Mouse (Mus musculus): ENCODE results near the gene Tas2r138. TPM values are rescaled to one million over a fixed set of nuclear protein-coding genes. Genes with fewer than 3 reads are reported as not detected.

Tas2r138 gene
- not detected for polyA plus RNA-seq (2014; fragmentation: Illumina TruSeq; extraction: RNeasy Lipid Tissue Mini Kit (QIAGEN cat#74804); ENCODE audit: low read depth, low replicate concordance)

DNA sequence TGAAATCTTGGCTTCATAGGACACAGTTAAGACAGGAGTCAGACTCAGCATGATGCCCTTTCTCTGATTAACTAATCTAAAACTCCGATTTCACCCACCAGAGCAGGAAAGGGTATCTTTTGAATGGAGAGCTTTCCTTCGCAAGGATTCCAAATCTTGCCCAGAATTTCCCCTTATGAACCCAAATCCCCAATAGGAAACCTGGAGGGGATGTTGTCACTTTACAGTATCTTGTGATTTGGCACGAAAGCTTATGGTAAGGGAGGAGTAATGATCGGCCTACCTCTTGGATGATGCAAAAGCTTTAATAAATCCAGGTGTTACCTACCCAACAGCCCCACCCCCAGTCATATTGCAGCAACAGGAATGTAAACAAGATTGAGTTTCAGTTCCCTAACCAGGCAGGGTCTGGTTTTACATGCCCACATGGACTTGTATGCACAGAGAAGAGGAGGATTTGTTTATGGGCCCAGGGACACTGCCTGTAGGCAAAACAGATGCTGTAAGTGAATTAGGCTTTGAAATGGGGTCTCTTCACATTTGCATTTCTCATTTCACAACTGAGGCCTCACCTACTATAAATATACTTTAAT is at the start of gene Tas2r138:
TSS of gene Tas2r138 (minus strand) at position 51 of the 593 bp plus-strand sequence.

DNA sequence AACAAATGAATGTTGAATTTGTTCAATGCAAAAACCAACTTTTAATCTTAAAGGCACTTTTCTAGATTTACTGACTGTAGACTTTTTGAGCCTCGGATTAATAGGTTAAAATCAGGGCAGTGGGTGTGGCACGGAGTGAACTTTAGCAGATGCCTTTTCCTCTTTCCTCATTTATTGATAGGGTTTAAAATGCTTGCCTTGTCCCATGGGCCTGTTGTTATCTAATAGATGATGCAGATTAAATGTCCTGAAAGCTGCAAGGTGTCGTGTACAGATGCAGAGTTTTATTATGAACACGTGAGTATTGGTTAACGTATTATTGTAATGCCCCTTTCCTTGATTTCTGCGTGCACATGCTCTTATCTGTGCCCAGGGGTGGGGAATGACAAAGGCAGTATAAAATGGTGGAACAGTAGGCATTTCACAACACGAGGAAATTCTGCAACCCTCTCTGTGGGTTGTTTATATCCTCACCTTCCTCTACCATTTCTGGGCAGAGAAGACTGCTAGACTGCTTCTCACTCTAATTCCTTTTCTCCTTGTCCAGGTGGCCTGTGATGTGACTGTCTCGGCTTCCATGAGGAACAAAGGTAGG is 15.4 kb upstream of the Tas2r138 start, which contains the start of gene Mgam:
TSS of gene Mgam (plus strand) at position 426 of the 595 bp plus-strand sequence.

DNA sequence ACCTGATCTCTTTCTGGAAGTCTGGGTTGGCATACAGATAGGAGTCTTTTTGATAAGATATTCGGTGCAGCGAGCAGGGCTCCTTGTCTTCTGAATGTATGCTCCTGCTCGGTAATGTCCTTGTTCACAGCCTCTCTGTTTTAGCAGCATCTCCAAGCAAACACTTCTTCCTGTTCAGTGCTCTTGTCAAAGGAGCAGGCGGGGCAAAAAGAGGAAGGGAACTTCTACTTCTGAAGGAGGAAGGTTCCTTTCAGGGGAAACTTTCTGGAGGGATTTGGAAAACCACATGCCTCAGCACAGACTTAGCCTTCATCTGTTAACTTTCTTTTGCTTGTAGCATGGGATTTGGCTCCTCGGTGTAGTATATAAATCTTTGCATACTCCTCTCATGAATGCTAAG is 27.5 kb downstream of the Tas2r138 start, which contains the start of gene Clec5a:
TSS of gene Clec5a (minus strand) at position 177 of the 400 bp plus-strand sequence.

DNA sequence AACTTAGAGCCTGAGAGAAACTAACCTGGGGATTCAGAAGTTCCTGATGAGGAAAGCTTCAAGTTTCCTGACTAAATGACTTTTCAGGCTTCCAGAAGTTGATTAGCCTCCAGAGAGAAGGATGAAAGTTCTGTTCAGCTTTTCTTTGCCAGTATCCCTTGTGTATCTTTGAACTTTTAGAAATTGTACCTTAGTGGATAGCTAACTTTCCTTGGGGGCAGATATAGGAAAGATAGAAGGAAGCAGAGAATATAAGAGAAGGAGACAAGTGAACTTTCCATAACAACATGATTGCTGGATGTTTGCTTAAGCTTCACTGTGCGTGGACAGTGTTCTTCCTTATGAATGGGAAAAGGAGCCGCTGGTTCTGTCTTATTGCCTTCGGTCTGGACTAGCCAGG is 43.9 kb downstream of the Tas2r138 start, which contains the start of gene Olfr460:
TSS of gene Olfr460 (plus strand) at position 301 of the 400 bp plus-strand sequence.

Other genes with a start within 250 kb of the Tas2r138 start
- 6.8 TPM for gene E330009J07Rik, start 177.2 kb downstream of the Tas2r138 start, polyA plus RNA-seq (2014; fragmentation: Illumina TruSeq; extraction: RNeasy Lipid Tissue Mini Kit (QIAGEN cat#74804); ENCODE audit: low read depth, low replicate concordance)
- not detected for gene Wee2, start 174.2 kb downstream of the Tas2r138 start, polyA plus RNA-seq (2014; fragmentation: Illumina TruSeq; extraction: RNeasy Lipid Tissue Mini Kit (QIAGEN cat#74804); ENCODE audit: low read depth, low replicate concordance)
- gene Ssbp1, start 142.0 kb downstream of the Tas2r138 start, polyA plus RNA-seq (2014; fragmentation: Illumina TruSeq; extraction: RNeasy Lipid Tissue Mini Kit (QIAGEN cat#74804); ENCODE audit: low read depth, low replicate concordance) = 86.3 TPM
- not detected for gene Tas2r137, start 122.1 kb downstream of the Tas2r138 start, polyA plus RNA-seq (2014; fragmentation: Illumina TruSeq; extraction: RNeasy Lipid Tissue Mini Kit (QIAGEN cat#74804); ENCODE audit: low read depth, low replicate concordance)
- gene Tas2r108, start 119.8 kb downstream of the Tas2r138 start, polyA plus RNA-seq (2014; fragmentation: Illumina TruSeq; extraction: RNeasy Lipid Tissue Mini Kit (QIAGEN cat#74804); ENCODE audit: low read depth, low replicate concordance) = not detected
- gene Prss37, start 93.8 kb downstream of the Tas2r138 start, polyA plus RNA-seq (2014; fragmentation: Illumina TruSeq; extraction: RNeasy Lipid Tissue Mini Kit (QIAGEN cat#74804); ENCODE audit: low read depth, low replicate concordance) = not detected
- gene Olfr461, start 58.3 kb downstream of the Tas2r138 start, polyA plus RNA-seq (2014; fragmentation: Illumina TruSeq; extraction: RNeasy Lipid Tissue Mini Kit (QIAGEN cat#74804); ENCODE audit: low read depth, low replicate concordance) = not detected
- gene Olfr460, start 43.8 kb downstream of the Tas2r138 start, polyA plus RNA-seq (2014; fragmentation: Illumina TruSeq; extraction: RNeasy Lipid Tissue Mini Kit (QIAGEN cat#74804); ENCODE audit: low read depth, low replicate concordance) = not detected
- 0.61 TPM for gene Clec5a, start 27.5 kb downstream of the Tas2r138 start, polyA plus RNA-seq (2014; fragmentation: Illumina TruSeq; extraction: RNeasy Lipid Tissue Mini Kit (QIAGEN cat#74804); ENCODE audit: low read depth, low replicate concordance)
- 128 TPM for gene Mgam, start 15.5 kb upstream of the Tas2r138 start, polyA plus RNA-seq (2014; fragmentation: Illumina TruSeq; extraction: RNeasy Lipid Tissue Mini Kit (QIAGEN cat#74804); ENCODE audit: low read depth, low replicate concordance)